Comparison of ENCODE assay signal across 13 mouse cellular contexts in genomic region chr12:32486729-32487128, GRCm38 (mm10).
DNase-seq lines count a peak whose midpoint lies in the region; ATAC-seq and TF ChIP-seq lines count a peak whose summit lies in the region.
"Had no signal": no experiment of that assay in that cellular context is flagged by ENCODE, and none has a peak within 500 bp of the region (broad histone marks: within the 10 kb centered on the region; RNA-seq: fewer than 3 reads in every experiment).

No protein-coding gene starts in this region.

- H3K27me3 ChIP-seq in heart, embryonic 10.5 days (ENCODE audit: insufficient read depth, poor library complexity, severe bottlenecking): no peaks in the 10 kb centered on the region
- no peaks in the 10 kb centered on the region for H3K27me3 ChIP-seq in kidney, postnatal 0 days (ENCODE audit: insufficient read depth, low read length)
- H3K27me3 ChIP-seq: limb, embryonic 15.5 days had no signal

- ATAC-seq in kidney, postnatal 0 days (replicated peaks; ENCODE audit: low FRiP score, low read depth): no peak

- no peaks in the 10 kb centered on the region for H3K79me2 ChIP-seq in macrophage (ENCODE audit: inconsistent target)

- no peaks in the 10 kb centered on the region for H3K36me3 ChIP-seq in heart, embryonic 10.5 days
- H3K36me3 ChIP-seq in kidney, postnatal 0 days (ENCODE audit: insufficient read depth, low read length): no peaks in the 10 kb centered on the region
- no peaks in the 10 kb centered on the region for H3K36me3 ChIP-seq in macrophage (ENCODE audit: inconsistent target)
- H3K36me3 ChIP-seq: embryonic facial prominence, embryonic 10.5 days; G1E; limb, embryonic 15.5 days had no signal

- no peaks in the 10 kb centered on the region for H3K9me3 ChIP-seq in heart, embryonic 10.5 days
- H3K9me3 ChIP-seq in kidney, postnatal 0 days (replicated peaks; ENCODE audit: low read length): no peaks in the 10 kb centered on the region
- H3K9me3 ChIP-seq: embryonic facial prominence, embryonic 10.5 days; G1E; limb, embryonic 15.5 days had no signal

- no peak overlapping the region for H3K4me3 ChIP-seq in heart, embryonic 10.5 days
- H3K4me3 ChIP-seq in kidney, postnatal 0 days (replicated peaks; ENCODE audit: low read depth, low read length): no peak overlapping the region
- H3K4me3 ChIP-seq in macrophage (ENCODE audit: inconsistent target): no peak overlapping the region
- H3K4me3 ChIP-seq: embryonic facial prominence, embryonic 10.5 days; limb, embryonic 15.5 days had no signal

- DNase-seq in heart, adult 11 months: peak; percentile 83
- DNase-seq in heart, embryonic 10.5 days (ENCODE audit: low spot score): no peak
- DNase-seq in kidney, postnatal 0 days (ENCODE audit: low spot score): peak; percentile 52
- DNase-seq in kidney, adult 8-10 months: no peak
- peak; percentile 51 for DNase-seq in thymus, postnatal 25 days
- no peak for DNase-seq in spleen, postnatal 10 days (ENCODE audit: low spot score in 2 of 2)
- DNase-seq in adrenal gland, postnatal 25 days: no peak
- DNase-seq: cerebellum, adult 8-10 months; right cerebral cortex, adult 18-20 months had no signal

- no peak overlapping the region for H3K27ac ChIP-seq in heart, embryonic 10.5 days
- no peak overlapping the region for H3K27ac ChIP-seq in kidney, postnatal 0 days
- H3K27ac ChIP-seq in macrophage: peak overlapping the region; percentile 32
- H3K27ac ChIP-seq: embryonic facial prominence, embryonic 10.5 days; limb, embryonic 15.5 days had no signal

- no peak for TF ChIP-seq CTCF in kidney, postnatal 0 days (IDR thresholded peaks at IDR 0.05; ENCODE audit: low read depth)

- H3K4me2 ChIP-seq in kidney, postnatal 0 days (ENCODE audit: low read length): no peak overlapping the region
- H3K4me2 ChIP-seq: limb, embryonic 15.5 days had no signal

- 15% methylated on average over 2 of the region's 2 CpGs for WGBS in heart, embryonic 10.5 days
- 4% methylated on average over 2 of the region's 2 CpGs for WGBS in kidney, postnatal 0 days
- WGBS in macrophage (ENCODE audit: missing documents): 6% methylated on average over 2 of the region's 2 CpGs

- no peak overlapping the region for H3K9ac ChIP-seq in kidney, postnatal 0 days (ENCODE audit: low read depth, low read length)
- H3K9ac ChIP-seq: limb, embryonic 15.5 days had no signal

- no peaks in the 10 kb centered on the region for H3K4me1 ChIP-seq in heart, embryonic 10.5 days
- peaks cover 17% of the 10 kb centered on the region for H3K4me1 ChIP-seq in kidney, postnatal 0 days (replicated peaks; ENCODE audit: insufficient read depth, low read length)
- H3K4me1 ChIP-seq: limb, embryonic 15.5 days had no signal

Comparison
In these comparisons a context has a peak if more than half of its experiments do, and no peak if none do; other contexts are left out.
1. DNase-seq: peak in heart, adult 11 months (single experiment), kidney, postnatal 0 days (single experiment) and thymus, postnatal 25 days (single experiment); none in heart, embryonic 10.5 days (single experiment), kidney, adult 8-10 months (0 of 2), spleen, postnatal 10 days (0 of 2) and adrenal gland, postnatal 25 days (single experiment).